Mouse (Mus musculus) mammary gland, adult 2 months (tissue): Measurements from ENCODE around the gene Olfr573-ps1. TPM values are rescaled to one million over a fixed set of nuclear protein-coding genes. Genes with fewer than 3 reads are reported as not detected.

Source experiments
- polyA plus RNA-seq: library from polyadenylated mRNA; depleted of rRNA; stranded (reverse); fragments of >200 nt; gene quantifications from 2 replicates; pipeline ENCODE4 v1.2.3, GENCODE M21; 2012; ENCODE audit warnings: low replicate concordance; rRNA removed

Olfr573-ps1 gene
- polyA plus RNA-seq = not detected in 2 replicates

DNA sequence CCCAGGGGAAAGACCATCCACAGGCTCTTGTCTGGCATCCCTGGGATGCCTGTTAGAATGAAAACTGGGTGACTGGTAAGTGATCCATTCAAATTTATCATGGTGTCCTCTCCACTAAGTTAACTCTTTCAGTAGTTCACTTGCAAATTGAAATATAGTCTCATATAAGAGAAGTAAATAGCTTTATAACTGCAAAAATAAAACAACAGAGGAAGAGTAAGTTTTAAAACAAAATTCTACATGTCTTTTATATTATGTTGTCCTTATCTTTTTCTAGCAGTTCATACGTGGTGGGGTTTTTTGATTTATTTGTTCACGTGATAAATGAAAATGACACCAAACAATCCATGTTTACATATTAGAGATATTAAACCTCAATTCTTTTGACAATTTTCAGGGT lies at the start of gene Olfr573-ps1:
TSS of gene Olfr573-ps1 (minus strand) at position 101 of the 400 bp plus-strand sequence.

DNA sequence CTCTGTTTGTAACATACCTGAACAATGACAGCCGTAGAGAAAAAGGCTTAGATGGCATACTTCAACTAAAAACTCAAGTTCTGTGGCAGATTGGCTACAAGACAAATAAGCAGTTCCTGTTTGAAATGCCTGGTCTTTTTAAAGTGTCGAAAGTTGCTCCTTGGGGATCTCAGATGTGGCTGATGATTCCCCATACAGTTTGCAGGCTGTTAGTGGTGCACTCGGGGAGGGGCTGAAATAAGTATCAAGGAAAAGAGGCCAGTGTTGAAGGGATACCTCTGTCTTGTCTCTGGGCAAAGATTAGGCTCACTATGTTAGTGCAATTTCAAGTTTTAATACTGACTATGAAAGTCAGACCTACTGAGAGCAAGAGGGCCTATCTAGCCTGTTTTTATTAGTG lies 46.8 kb upstream of the Olfr573-ps1 start, which contains the start of gene Olfr578:
TSS of gene Olfr578 (minus strand) at position 101 of the 400 bp plus-strand sequence.

DNA sequence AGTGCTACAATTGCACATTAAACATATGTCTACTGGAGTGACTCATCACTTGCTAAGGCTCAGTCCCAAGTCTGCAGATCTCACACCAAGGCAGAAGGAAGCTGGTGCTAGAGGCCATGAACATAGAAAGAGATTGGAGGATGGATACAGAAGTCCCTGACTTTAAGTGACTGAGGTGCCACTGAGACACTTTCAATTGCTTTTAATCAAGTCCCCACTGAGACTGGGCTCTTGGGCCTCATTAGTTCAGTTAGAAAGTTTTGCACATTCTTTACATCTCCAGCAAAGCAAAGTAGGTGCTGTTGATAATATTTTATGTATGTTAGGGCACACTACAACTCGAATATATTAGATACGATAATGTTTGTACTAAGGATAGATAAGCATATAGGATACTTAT lies 33.5 kb upstream of the Olfr573-ps1 start, which contains the start of gene Olfr577:
TSS of gene Olfr577 (minus strand) at position 101 of the 400 bp plus-strand sequence.

DNA sequence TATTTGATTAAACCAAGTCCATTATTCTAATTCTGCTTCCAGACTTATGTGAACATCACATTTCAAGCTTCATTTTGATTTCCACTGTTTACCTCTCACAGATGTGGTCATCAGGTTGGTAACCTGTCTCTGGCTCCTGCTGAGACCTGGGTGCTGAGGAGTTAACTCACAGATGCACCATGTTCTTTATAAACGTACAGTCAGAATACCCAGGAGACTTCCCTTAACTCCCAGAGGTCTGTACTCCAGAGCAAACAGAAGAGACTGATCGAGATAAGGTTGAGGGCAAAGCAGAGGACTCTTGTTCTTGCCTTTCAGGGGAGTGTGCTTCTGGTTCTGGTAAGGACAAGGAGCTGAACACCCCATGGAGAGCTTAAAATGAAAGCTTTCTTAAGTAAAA lies 20.0 kb upstream of the Olfr573-ps1 start, which contains the start of gene Olfr576:
TSS of gene Olfr576 (plus strand) at position 301 of the 400 bp plus-strand sequence.

DNA sequence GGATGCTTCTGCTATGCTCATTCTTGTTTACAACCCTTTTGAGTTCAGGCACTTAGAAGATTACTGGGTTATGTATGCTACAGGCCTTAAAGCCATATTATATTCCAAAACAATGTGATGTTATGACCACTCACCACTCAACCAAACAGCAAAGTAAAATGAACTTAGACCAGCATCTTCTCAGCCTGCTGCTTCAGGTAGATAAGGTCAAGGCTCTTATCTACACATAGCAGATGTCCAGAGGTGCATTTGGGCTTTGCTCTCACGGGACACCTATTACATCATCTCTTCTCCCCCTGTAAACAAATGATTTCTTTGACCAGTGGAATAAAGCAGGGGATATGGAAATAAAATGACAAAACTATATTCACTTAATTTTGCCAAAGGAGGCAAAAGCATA lies 16.2 kb upstream of the Olfr573-ps1 start, which contains the start of gene Olfr575:
TSS of gene Olfr575 (minus strand) at position 183 of the 400 bp plus-strand sequence.

DNA sequence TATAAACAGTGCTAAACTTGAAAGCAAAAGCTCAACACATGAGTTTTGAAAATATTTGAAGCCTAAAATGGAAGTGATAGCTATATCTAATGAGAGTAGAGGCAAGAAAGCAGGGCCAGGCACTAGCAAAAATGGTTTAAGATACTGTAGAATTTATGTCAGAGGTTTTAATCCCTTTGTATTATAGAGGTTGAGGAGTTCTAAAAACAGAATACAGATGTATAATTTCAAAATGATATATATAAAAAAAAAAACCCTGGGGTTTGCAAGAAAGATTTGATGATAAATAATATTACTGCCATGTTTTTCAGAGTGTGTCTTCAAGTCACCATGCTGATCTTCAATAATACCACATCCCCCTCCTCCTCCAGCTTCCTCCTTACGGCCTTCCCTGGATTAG lies 5.8 kb upstream of the Olfr573-ps1 start, which contains the start of gene Olfr574:
TSS of gene Olfr574 (plus strand) at position 301 of the 400 bp plus-strand sequence.

DNA sequence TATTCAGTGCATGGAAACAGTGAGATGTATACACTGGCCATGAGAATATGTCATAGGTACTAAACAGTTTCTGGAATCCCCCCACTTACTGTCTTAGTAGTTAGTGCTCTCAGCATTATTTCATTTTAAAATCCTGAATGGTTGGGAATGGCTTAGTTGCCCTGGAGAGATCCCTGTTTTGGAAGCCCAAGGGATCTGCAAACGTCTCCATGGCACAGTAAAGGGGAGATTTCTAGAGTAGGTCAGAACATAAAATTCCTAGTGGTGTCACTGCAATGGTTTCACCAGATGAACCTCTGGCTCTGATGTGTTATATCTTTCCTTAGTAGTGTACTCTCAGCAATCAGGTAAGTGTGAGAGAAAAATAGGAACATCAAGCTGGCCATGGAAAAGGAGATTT lies 18.3 kb downstream of the Olfr573-ps1 start, which contains the start of gene Olfr572:
TSS of gene Olfr572 (plus strand) at position 301 of the 400 bp plus-strand sequence.

DNA sequence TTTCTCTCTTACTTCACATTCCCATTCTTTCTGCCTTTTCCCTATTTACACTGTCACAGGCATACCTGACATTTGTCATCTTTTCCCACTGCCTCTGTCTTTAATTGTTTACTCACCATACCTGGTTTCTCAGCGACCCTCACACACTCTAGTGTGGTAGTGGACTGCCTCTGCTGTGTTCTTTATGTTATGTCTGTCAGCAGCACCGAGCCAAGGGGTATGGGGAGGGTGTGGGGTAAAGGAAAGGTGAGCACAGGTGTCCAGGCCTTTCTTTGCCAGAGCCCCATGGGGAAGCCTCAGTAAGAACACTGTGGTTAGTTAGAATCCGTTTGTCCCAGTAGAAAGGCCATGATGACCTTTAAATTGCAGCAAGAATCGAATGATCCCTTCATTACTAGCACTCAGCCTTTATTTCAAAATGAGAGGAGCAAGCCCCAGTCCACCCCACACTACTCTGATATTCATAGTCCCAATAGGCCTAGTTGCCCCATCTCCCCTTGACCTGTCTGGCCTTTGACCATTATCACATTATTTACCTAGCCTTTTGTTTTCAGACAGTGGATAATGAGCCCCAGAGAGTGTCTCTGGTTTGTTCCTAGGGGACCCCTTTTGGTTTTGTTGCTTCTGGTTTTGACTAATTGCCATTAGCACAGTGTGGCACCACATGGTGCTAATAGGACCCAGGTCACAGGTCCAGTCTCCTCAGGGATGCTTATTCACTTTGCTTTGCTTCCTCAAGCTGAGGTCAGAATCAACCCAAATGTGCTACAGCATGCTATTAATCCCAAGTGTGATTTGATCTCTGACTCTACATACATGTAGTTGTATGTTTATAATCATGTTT lies 25.1 kb downstream of the Olfr573-ps1 start, which contains the start of gene Olfr571:
TSS of gene Olfr571 (minus strand) at position 505 of the 844 bp plus-strand sequence.

Other genes with a start within 250 kb of the Olfr573-ps1 start
- gene Olfr557, start 246.7 kb downstream of the Olfr573-ps1 start, polyA plus RNA-seq = not detected in 2 replicates
- gene Olfr558, start 240.4 kb downstream of the Olfr573-ps1 start, polyA plus RNA-seq = 2.3 and 6.1 TPM in 2 replicates
- gene Olfr33, start 223.5 kb downstream of the Olfr573-ps1 start, polyA plus RNA-seq = 0.33 TPM in 1 of 2 replicates, not detected in the other
- gene Olfr559, start 215.1 kb downstream of the Olfr573-ps1 start, polyA plus RNA-seq = not detected in 2 replicates
- 0.09 TPM in 1 of 2 replicates, not detected in the other for gene Olfr560, start 183.2 kb downstream of the Olfr573-ps1 start, polyA plus RNA-seq
- gene Olfr78, start 183.1 kb downstream of the Olfr573-ps1 start, polyA plus RNA-seq = 3.2 and 8.0 TPM in 2 replicates
- 0.11 TPM in 1 of 2 replicates, not detected in the other for gene Olfr561, start 171.4 kb downstream of the Olfr573-ps1 start, polyA plus RNA-seq
- not detected in 2 replicates for gene Olfr564, start 139.1 kb downstream of the Olfr573-ps1 start, polyA plus RNA-seq
- not detected in 2 replicates for gene Olfr566, start 83.8 kb downstream of the Olfr573-ps1 start, polyA plus RNA-seq
- gene Olfr568, start 65.5 kb downstream of the Olfr573-ps1 start, polyA plus RNA-seq = not detected in 2 replicates
- not detected in 2 replicates for gene Olfr569, start 51.7 kb downstream of the Olfr573-ps1 start, polyA plus RNA-seq
- not detected in 2 replicates for gene Olfr570, start 48.0 kb downstream of the Olfr573-ps1 start, polyA plus RNA-seq
- gene Olfr571, start 25.0 kb downstream of the Olfr573-ps1 start, polyA plus RNA-seq = not detected in 2 replicates
- not detected in 2 replicates for gene Olfr572, start 18.2 kb downstream of the Olfr573-ps1 start, polyA plus RNA-seq
- not detected in 2 replicates for gene Olfr574, start 5.9 kb upstream of the Olfr573-ps1 start, polyA plus RNA-seq
- gene Olfr575, start 16.2 kb upstream of the Olfr573-ps1 start, polyA plus RNA-seq = not detected in 2 replicates
- not detected in 2 replicates for gene Olfr576, start 20.1 kb upstream of the Olfr573-ps1 start, polyA plus RNA-seq
- not detected in 2 replicates for gene Olfr577, start 33.4 kb upstream of the Olfr573-ps1 start, polyA plus RNA-seq
- not detected in 2 replicates for gene Olfr578, start 46.7 kb upstream of the Olfr573-ps1 start, polyA plus RNA-seq
- not detected in 2 replicates for gene Olfr582, start 95.4 kb upstream of the Olfr573-ps1 start, polyA plus RNA-seq
- not detected in 2 replicates for gene Olfr583, start 108.7 kb upstream of the Olfr573-ps1 start, polyA plus RNA-seq
- not detected in 2 replicates for gene Olfr584, start 139.3 kb upstream of the Olfr573-ps1 start, polyA plus RNA-seq
- gene Olfr585, start 155.1 kb upstream of the Olfr573-ps1 start, polyA plus RNA-seq = not detected in 2 replicates
- not detected in 2 replicates for gene Olfr586, start 183.1 kb upstream of the Olfr573-ps1 start, polyA plus RNA-seq
- not detected in 2 replicates for gene Olfr588-ps1, start 198.3 kb upstream of the Olfr573-ps1 start, polyA plus RNA-seq
- gene Olfr589, start 213.8 kb upstream of the Olfr573-ps1 start, polyA plus RNA-seq = not detected in 2 replicates
- gene Olfr591, start 235.8 kb upstream of the Olfr573-ps1 start, polyA plus RNA-seq = not detected in 2 replicates
- gene Olfr592, start 242.2 kb upstream of the Olfr573-ps1 start, polyA plus RNA-seq = not detected in 2 replicates